Mouse (Mus musculus) limb, embryonic 12.5 days (tissue): ENCODE measurements around the gene Ube2d2b. TPM values are rescaled to one million over a fixed set of nuclear protein-coding genes. Genes with fewer than 3 reads are reported as not detected.

Experiments
- ATAC-seq: fragments of 200-750 bp; cut with Nextera tagmentation; 2 replicates; pipeline ENCODE4 v1.8.0; 2017; ENCODE audit warnings: low read depth, moderate TSS enrichment; ENCODE audit not compliant: insufficient number of reproducible peaks, insufficient read depth, low FRiP score, low TSS enrichment
- H3K27ac ChIP-seq: fragments of 300-500 bp; sonication (generic); 2 replicates; pipeline ENCODE4 v1.5.1; 2016; ENCODE audit warnings: mild to moderate bottlenecking, moderate library complexity
- H3K27me3 ChIP-seq: fragments of 300-500 bp; sonication (generic); 2 replicates; pipeline ENCODE4 v1.6.1; 2016; ENCODE audit warnings: mild to moderate bottlenecking, moderate library complexity
- H3K36me3 ChIP-seq: fragments of 300-500 bp; sonication (generic); 2 replicates; pipeline ENCODE4 v1.6.1; 2016; ENCODE audit warnings: mild to moderate bottlenecking, moderate library complexity
- H3K4me1 ChIP-seq: fragments of 300-500 bp; sonication (generic); replicated peaks from 2 replicates; pipeline ENCODE4 v1.6.1; 2016
- H3K4me2 ChIP-seq: fragments of 300-500 bp; sonication (generic); 2 replicates; pipeline ENCODE4 v1.6.1; 2016; ENCODE audit warnings: mild to moderate bottlenecking, moderate library complexity
- H3K4me3 ChIP-seq: fragments of 300-500 bp; sonication (generic); replicated peaks from 2 replicates; pipeline ENCODE4 v1.5.1; 2016; ENCODE audit warnings: mild to moderate bottlenecking
- H3K9ac ChIP-seq: fragments of 300-500 bp; sonication (generic); replicated peaks from 2 replicates; pipeline ENCODE4 v1.6.1; 2016; ENCODE audit warnings: mild to moderate bottlenecking, moderate library complexity
- H3K9me3 ChIP-seq: fragments of 300-500 bp; sonication (generic); 2 replicates; pipeline ENCODE4 v1.6.1; 2016; ENCODE audit warnings: mild to moderate bottlenecking, moderate library complexity
- WGBS: fragments of 180-500 bp; shearing (Covaris S2); methylation state at CpG from one replicate; pipeline ENCODE4 v1.1.7; 2016; 5-methylcytosine and 5-hydroxymethylcytosine counted together
- polyA plus RNA-seq: library from polyadenylated mRNA; unstranded; fragments of >200 nt; fragmentation: Nextera tagmentation; extraction: Ambion mirVana; gene quantifications from 2 replicates; pipeline ENCODE4 v1.2.1, GENCODE M21; 2016

Ube2d2b gene
- polyA plus RNA-seq: 0.37 and 0.55 TPM in 2 replicates

- Histone ChIP-seq H3K36me3 (peaks cover 14% of the 10 kb centered on the region), H3K27me3 (no peaks in the 10 kb centered on the region), H3K27ac (no peak within 1 kb of the TSS), H3K9ac (no peak within 1 kb of the TSS), H3K9me3 (peaks cover 13% of the 10 kb centered on the region), H3K4me1 (no peaks in the 10 kb centered on the region), H3K4me2 (no peak within 1 kb of the TSS), H3K4me3 (no peak within 1 kb of the TSS)
- ATAC-seq: no peak
- 97% methylated on average over 22 of the region's 22 CpGs for WGBS
Measured at GRCm38 (mm10) chr5:107829998-107830560, at the start of gene Ube2d2b. TSS of gene Ube2d2b (plus strand) at chr5:107830099.

- Histone ChIP-seq H3K9me3 (no peaks in the 10 kb centered on the region), H3K4me1 (no peaks in the 10 kb centered on the region), H3K27me3 (no peaks in the 10 kb centered on the region), H3K4me3 (no peak overlapping the region), H3K27ac (no peak overlapping the region), H3K4me2 (no peak overlapping the region), H3K9ac (no peak overlapping the region), H3K36me3 (peaks cover 29% of the 10 kb centered on the region)
- WGBS: 98% methylated on average over 1 of the region's 1 CpGs
- no peak for ATAC-seq
Measured at GRCm38 (mm10) chr5:107782360-107782759, 47.5 kb upstream of the Ube2d2b start.

GRCm38 (mm10) chr5:107787682-107788443 lies 42.0 kb upstream of the Ube2d2b start:
- H3K4me2 ChIP-seq: no peak overlapping the region
- ATAC-seq: no peak
- H3K4me3 ChIP-seq: no peak overlapping the region
- 83% methylated on average over 6 of the region's 7 CpGs for WGBS
- H3K36me3 ChIP-seq: peaks cover 31% of the 10 kb centered on the region
- no peaks in the 10 kb centered on the region for H3K9me3 ChIP-seq
- no peaks in the 10 kb centered on the region for H3K4me1 ChIP-seq
- no peaks in the 10 kb centered on the region for H3K27me3 ChIP-seq
- H3K9ac ChIP-seq: no peak overlapping the region
- H3K27ac ChIP-seq: no peak overlapping the region

- 75% methylated on average over 5 of the region's 5 CpGs for WGBS
- Histone ChIP-seq H3K27me3 (no peaks in the 10 kb centered on the region), H3K27ac (no peak overlapping the region), H3K36me3 (peaks cover 26% of the 10 kb centered on the region), H3K9ac (no peak overlapping the region), H3K4me1 (no peaks in the 10 kb centered on the region), H3K4me3 (no peak overlapping the region), H3K9me3 (no peaks in the 10 kb centered on the region), H3K4me2 (no peak overlapping the region)
- no peak for ATAC-seq
Measured at GRCm38 (mm10) chr5:107789492-107789891, 40.4 kb upstream of the Ube2d2b start.

GRCm38 (mm10) chr5:107791966-107792365 lies 37.9 kb upstream of the Ube2d2b start:
- H3K4me3 ChIP-seq: no peak overlapping the region
- ATAC-seq: no peak
- H3K9ac ChIP-seq: no peak overlapping the region
- H3K4me1 ChIP-seq: no peaks in the 10 kb centered on the region
- no peak overlapping the region for H3K27ac ChIP-seq
- no peak overlapping the region for H3K4me2 ChIP-seq
- WGBS: 91% methylated on average over 2 of the region's 2 CpGs
- H3K9me3 ChIP-seq: no peaks in the 10 kb centered on the region
- H3K36me3 ChIP-seq: peaks cover 31% of the 10 kb centered on the region
- H3K27me3 ChIP-seq: no peaks in the 10 kb centered on the region

GRCm38 (mm10) chr5:107792516-107792915 lies 37.4 kb upstream of the Ube2d2b start:
- Histone ChIP-seq H3K4me3 (no peak overlapping the region), H3K27me3 (no peaks in the 10 kb centered on the region), H3K9ac (no peak overlapping the region), H3K4me2 (no peak overlapping the region), H3K27ac (no peak overlapping the region), H3K9me3 (no peaks in the 10 kb centered on the region), H3K4me1 (no peaks in the 10 kb centered on the region), H3K36me3 (peaks cover 30% of the 10 kb centered on the region)
- 93% methylated on average over 3 of the region's 3 CpGs for WGBS
- ATAC-seq: no peak

- Histone ChIP-seq H3K4me2 (no peak overlapping the region), H3K9ac (no peak overlapping the region), H3K4me3 (no peak overlapping the region), H3K9me3 (no peaks in the 10 kb centered on the region), H3K27me3 (no peaks in the 10 kb centered on the region), H3K27ac (no peak overlapping the region), H3K36me3 (peaks cover 30% of the 10 kb centered on the region), H3K4me1 (no peaks in the 10 kb centered on the region)
- WGBS: 60% methylated on average over 3 of the region's 3 CpGs
- ATAC-seq: no peak
Measured at GRCm38 (mm10) chr5:107793258-107793657, 36.6 kb upstream of the Ube2d2b start.

- no peak overlapping the region for H3K4me2 ChIP-seq
- no peaks in the 10 kb centered on the region for H3K4me1 ChIP-seq
- H3K27ac ChIP-seq: no peak overlapping the region
- no peak for ATAC-seq
- no peak overlapping the region for H3K4me3 ChIP-seq
- H3K36me3 ChIP-seq: peaks cover 37% of the 10 kb centered on the region
- WGBS: 59% methylated on average over 2 of the region's 2 CpGs
- no peaks in the 10 kb centered on the region for H3K9me3 ChIP-seq
- no peaks in the 10 kb centered on the region for H3K27me3 ChIP-seq
- H3K9ac ChIP-seq: no peak overlapping the region
Measured at GRCm38 (mm10) chr5:107793927-107794326, 36.0 kb upstream of the Ube2d2b start.

GRCm38 (mm10) chr5:107798290-107798689 lies 31.6 kb upstream of the Ube2d2b start:
- ATAC-seq: no peak
- Histone ChIP-seq H3K4me2 (no peak overlapping the region), H3K9me3 (no peaks in the 10 kb centered on the region), H3K27ac (no peak overlapping the region), H3K4me1 (no peaks in the 10 kb centered on the region), H3K9ac (no peak overlapping the region), H3K4me3 (no peak overlapping the region), H3K27me3 (no peaks in the 10 kb centered on the region), H3K36me3 (peaks cover 42% of the 10 kb centered on the region)
- 92% methylated on average over 6 of the region's 6 CpGs for WGBS

- ATAC-seq: no peak
- WGBS: 82% methylated on average over 2 of the region's 2 CpGs
- no peak overlapping the region for H3K4me3 ChIP-seq
- no peaks in the 10 kb centered on the region for H3K27me3 ChIP-seq
- no peaks in the 10 kb centered on the region for H3K9me3 ChIP-seq
- no peaks in the 10 kb centered on the region for H3K4me1 ChIP-seq
- no peak overlapping the region for H3K27ac ChIP-seq
- H3K36me3 ChIP-seq: peaks cover 28% of the 10 kb centered on the region
- no peak overlapping the region for H3K4me2 ChIP-seq
- no peak overlapping the region for H3K9ac ChIP-seq
Measured at GRCm38 (mm10) chr5:107801234-107801633, 28.7 kb upstream of the Ube2d2b start.

- no peak overlapping the region for H3K9ac ChIP-seq
- no peak overlapping the region for H3K4me2 ChIP-seq
- H3K4me1 ChIP-seq: no peaks in the 10 kb centered on the region
- no peaks in the 10 kb centered on the region for H3K9me3 ChIP-seq
- no peak overlapping the region for H3K4me3 ChIP-seq
- no peaks in the 10 kb centered on the region for H3K27me3 ChIP-seq
- peaks cover 19% of the 10 kb centered on the region for H3K36me3 ChIP-seq
- no peak for ATAC-seq
- H3K27ac ChIP-seq: no peak overlapping the region
Measured at GRCm38 (mm10) chr5:107802621-107803020, 27.3 kb upstream of the Ube2d2b start.

- H3K27me3 ChIP-seq: no peaks in the 10 kb centered on the region
- no peaks in the 10 kb centered on the region for H3K4me1 ChIP-seq
- no peak overlapping the region for H3K27ac ChIP-seq
- no peak overlapping the region for H3K4me2 ChIP-seq
- no peak overlapping the region for H3K4me3 ChIP-seq
- no peaks in the 10 kb centered on the region for H3K9me3 ChIP-seq
- ATAC-seq: no peak
- no peak overlapping the region for H3K9ac ChIP-seq
- peaks cover 27% of the 10 kb centered on the region for H3K36me3 ChIP-seq
- WGBS: 76% methylated on average over 4 of the region's 4 CpGs
Measured at GRCm38 (mm10) chr5:107807496-107807895, 22.4 kb upstream of the Ube2d2b start.
